Mouse (Mus musculus): ENCODE results near the gene Kcnj14. TPM values are rescaled to one million over a fixed set of nuclear protein-coding genes. Genes with fewer than 3 reads are reported as not detected.

Kcnj14 gene
- polyA plus RNA-seq, 1 experiment from 2014 or later, result 0.78 TPM

DNA sequence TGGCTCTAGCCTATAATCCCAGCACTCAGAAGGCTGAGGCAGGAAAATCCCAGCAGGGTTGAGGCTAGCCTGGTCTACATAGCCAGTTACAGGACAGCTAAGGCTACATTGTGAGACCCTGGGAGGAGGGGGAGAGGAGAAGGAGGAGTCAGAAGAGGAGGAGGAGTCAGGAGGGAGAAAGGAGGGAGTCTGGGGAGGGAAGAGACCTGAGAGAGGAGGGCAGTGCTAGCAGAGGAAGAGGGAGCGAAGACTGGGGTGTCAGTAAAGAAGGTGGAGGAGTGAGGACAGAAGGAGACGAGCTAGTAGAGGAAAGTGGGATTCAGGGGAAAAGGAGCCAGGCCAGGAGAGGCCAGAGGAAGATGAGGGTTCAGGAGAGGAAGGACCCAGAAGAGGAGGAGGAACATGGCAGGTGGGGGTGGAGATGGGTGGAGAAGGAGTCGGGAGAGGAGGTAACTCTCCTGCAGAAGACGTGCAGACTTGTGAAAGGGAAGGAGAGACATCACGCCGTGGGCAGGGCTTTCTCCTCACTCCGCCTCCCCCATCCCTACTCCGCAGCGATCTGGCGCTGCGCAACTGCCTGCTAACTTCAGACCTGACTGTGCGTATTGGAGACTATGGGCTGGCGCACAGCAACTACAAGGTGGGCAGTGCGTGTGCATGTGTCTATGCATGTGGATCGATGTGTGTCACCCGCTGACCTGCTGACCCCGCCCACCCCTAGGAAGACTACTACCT is 32.7 kb downstream of the Kcnj14 start:
- Histone ChIP-seq H3K4me3 (ENCODE audit: low read length) (no peak overlapping the region), H3K36me3 (ENCODE audit: control insufficient read depth, insufficient read depth, low read length) (0 out of 2 replicates have a peak, but pooled peaks cover 4% of the 10 kb centered on the region), H3K4me1 (ENCODE audit: control insufficient read depth, insufficient read depth, low read length) (0 out of 2 replicates have a peak, but pooled peaks cover under 1% of the 10 kb centered on the region), H3K9me3 (ENCODE audit: control insufficient read depth, low read length) (no peaks in the 10 kb centered on the region), H3K4me2 (ENCODE audit: low read depth, low read length) (no peak overlapping the region), H3K27ac (ENCODE audit: low read length) (no peak overlapping the region), H3K27me3 (replicated peaks; ENCODE audit: control insufficient read depth, insufficient read depth, low read length) (no peaks in the 10 kb centered on the region), H3K9ac (ENCODE audit: low read depth, low read length) (no peak overlapping the region)
- WGBS, result 65% methylated on average over 17 of the region's 17 CpGs
- no peak for ATAC-seq

DNA sequence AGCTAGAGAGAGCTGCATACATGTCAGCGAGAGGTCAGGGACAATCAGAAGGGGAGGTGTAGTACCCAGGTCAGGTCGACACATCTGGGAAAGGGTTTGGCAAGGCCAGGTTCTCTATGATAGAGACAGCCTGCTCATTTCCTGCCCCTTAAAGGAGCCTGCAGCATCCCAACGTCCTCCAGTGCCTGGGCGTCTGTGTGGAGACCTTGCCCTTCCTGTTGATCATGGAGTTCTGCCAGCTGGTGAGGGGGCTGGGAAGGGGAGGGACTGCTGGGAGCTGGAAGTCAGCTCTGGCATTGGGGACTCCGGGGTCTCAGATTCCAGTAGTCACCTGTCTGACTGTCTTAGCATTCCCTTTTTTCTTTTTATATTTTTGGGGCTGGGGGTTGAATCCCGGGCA is 33.9 kb downstream of the Kcnj14 start:
- Histone ChIP-seq H3K27ac (ENCODE audit: low read length) (no peak overlapping the region), H3K4me2 (ENCODE audit: low read depth, low read length) (no peak overlapping the region), H3K27me3 (replicated peaks; ENCODE audit: control insufficient read depth, insufficient read depth, low read length) (0 out of 2 replicates have a peak, but pooled peaks cover 3% of the 10 kb centered on the region), H3K4me1 (ENCODE audit: control insufficient read depth, insufficient read depth, low read length) (peaks cover 10% of the 10 kb centered on the region), H3K36me3 (ENCODE audit: control insufficient read depth, insufficient read depth, low read length) (0 out of 2 replicates have a peak, but pooled peaks cover 4% of the 10 kb centered on the region), H3K4me3 (ENCODE audit: low read length) (no peak overlapping the region), H3K9me3 (ENCODE audit: control insufficient read depth, low read length) (no peaks in the 10 kb centered on the region), H3K9ac (ENCODE audit: low read depth, low read length) (no peak overlapping the region)
- no peak for ATAC-seq
- 53% methylated on average over 6 of the region's 6 CpGs for WGBS

DNA sequence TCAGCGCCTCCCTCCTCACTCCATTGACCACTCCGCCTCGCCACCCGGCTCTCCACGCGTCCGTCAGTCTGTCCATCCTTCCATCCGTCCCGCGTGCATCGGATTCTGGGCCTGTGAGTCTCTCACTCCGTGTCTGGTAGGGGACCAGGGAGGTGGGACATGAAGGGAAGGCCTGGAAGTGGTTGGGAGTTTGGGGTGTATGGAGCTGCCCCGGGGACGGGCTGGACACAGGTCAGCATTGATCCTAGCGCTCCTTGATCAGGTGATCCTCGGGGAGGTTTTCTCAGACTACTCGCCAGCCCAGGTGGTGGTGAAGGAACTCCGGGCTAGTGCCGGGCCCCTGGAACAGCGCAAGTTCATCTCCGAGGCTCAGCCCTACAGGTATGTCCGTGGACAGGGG is 36.9 kb downstream of the Kcnj14 start:
- H3K4me3 ChIP-seq (ENCODE audit: low read length), result no peak overlapping the region
- WGBS, result 78% methylated on average over 22 of the region's 22 CpGs
- peaks cover 27% of the 10 kb centered on the region for H3K4me1 ChIP-seq (ENCODE audit: control insufficient read depth, insufficient read depth, low read length)
- ATAC-seq, result no peak
- H3K9ac ChIP-seq (ENCODE audit: low read depth, low read length), result no peak overlapping the region
- no peaks in the 10 kb centered on the region for H3K9me3 ChIP-seq (ENCODE audit: control insufficient read depth, low read length)
- H3K4me2 ChIP-seq (ENCODE audit: low read depth, low read length), result no peak overlapping the region
- H3K27me3 ChIP-seq (replicated peaks; ENCODE audit: control insufficient read depth, insufficient read depth, low read length), result peaks cover 7% of the 10 kb centered on the region; the same call in 1 of the 2 replicates
- H3K27ac ChIP-seq (ENCODE audit: low read length), result no peak overlapping the region
- H3K36me3 ChIP-seq (ENCODE audit: control insufficient read depth, insufficient read depth, low read length), result 0 out of 2 replicates have a peak, but pooled peaks cover 4% of the 10 kb centered on the region

DNA sequence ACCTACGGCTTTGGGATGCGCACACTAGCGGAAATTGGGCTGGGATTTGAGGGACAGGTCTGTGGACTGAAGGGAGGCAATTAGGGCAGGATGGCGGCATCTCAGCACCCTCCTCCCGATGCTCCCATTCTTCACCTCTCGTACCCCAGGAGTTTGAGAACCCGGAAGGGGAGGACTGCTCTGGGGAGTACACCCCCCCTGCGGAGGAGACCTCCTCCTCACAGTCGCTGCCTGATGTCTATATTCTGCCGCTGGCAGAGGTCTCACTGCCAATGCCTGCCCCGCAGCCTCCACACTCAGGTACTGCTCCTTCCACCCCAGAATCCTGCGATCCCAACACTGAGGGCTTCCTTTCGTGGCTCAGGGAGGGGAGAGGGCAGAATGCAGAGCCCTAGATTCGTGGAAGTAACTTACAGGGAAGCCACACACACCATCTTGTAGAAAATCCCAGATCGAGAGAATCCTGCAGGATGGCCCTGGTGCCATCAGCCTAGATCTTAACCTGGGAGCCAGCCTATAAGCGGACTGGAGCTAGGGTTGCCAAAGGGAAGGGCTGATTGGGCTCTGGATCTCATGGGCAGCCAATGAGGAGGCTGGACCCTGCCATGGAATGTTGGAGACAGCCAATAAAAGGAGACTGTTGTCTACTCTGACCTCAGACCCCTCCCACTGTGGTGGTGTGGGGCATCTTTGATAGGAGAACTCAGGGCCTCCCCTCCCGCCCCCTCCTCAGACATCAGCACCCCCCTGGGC is 37.7 kb downstream of the Kcnj14 start:
- Histone ChIP-seq H3K9me3 (ENCODE audit: control insufficient read depth, low read length) (no peaks in the 10 kb centered on the region), H3K36me3 (ENCODE audit: control insufficient read depth, insufficient read depth, low read length) (0 out of 2 replicates have a peak, but pooled peaks cover 4% of the 10 kb centered on the region), H3K4me1 (ENCODE audit: control insufficient read depth, insufficient read depth, low read length) (peaks cover 27% of the 10 kb centered on the region), H3K27me3 (replicated peaks; ENCODE audit: control insufficient read depth, insufficient read depth, low read length) (peaks cover 7% of the 10 kb centered on the region; the same call in 1 of the 2 replicates), H3K9ac (ENCODE audit: low read depth, low read length) (peak overlapping the region; percentile 45), H3K4me3 (ENCODE audit: low read length) (peak overlapping the region; percentile 58), H3K27ac (ENCODE audit: low read length) (no peak overlapping the region), H3K4me2 (ENCODE audit: low read depth, low read length) (peak overlapping the region; percentile 86)
- ATAC-seq, result peak; percentile 24; the same call in 1 of the 2 replicates
- WGBS, result 14% methylated on average over 17 of the region's 17 CpGs

DNA sequence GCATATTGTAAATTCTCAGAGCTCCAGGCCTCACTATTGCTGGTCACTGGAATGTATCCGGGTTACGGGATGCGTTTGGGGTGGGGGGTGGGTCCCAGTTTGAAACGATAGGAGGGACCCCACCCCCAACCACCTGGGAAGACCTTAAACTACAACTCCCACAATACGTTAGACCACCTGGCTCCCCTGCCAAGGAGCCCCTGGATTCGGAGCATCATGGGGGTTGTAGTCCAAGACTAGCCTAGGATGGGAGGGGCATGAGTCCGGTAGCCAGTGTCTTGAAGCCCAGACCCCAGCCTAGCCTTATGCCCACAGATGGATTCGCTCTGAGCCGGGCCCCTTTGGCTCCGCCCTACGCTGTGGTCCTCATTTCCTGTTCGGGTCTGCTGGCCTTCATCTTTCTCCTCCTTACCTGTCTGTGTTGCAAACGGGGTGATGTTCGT is 38.4 kb downstream of the Kcnj14 start:
- WGBS, result 1% methylated on average over 14 of the region's 14 CpGs

DNA sequence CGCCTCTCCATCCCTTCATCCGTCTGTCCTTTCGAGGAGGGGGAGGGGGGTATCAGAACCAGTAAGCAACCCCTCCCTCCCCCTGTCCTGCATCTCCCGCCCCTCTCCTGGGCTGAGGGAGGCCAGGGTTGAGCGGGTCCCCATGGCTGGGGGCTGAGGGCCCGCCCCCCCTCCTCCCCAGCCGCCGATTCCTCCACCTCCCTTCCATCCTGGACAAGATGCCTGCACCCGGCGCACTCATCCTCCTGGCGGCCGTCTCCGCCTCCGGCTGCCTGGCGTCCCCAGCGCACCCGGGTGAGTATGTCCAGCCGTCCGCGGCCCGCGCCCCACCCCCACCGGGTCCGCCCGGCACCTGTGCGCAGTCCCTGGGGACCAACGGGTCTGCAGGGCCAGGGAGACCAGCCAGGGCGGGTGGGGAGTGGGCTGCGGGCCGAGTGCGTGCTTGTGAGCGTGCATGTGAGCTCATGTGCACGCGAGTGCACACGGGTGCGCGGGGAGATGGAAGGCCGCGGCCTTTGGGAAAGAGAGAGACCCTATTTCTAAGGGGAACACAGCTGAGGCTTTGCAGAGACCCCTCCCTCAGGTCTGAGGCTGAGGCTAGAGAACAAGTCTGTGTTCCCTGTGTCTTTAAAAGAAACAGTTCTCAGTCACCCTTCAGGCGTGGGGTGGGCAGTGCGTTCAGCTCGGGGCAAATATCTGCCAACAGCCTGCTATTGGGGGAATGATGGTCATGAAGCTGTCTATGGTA is 39.0 kb downstream of the Kcnj14 start:
- Histone ChIP-seq H3K27ac (ENCODE audit: low read length) (0 out of 2 replicates have a peak overlapping the region, but pooled peaks have one; percentile 1), H3K4me2 (ENCODE audit: low read depth, low read length) (peak overlapping the region; percentile 86), H3K9me3 (ENCODE audit: control insufficient read depth, low read length) (no peaks in the 10 kb centered on the region), H3K4me1 (ENCODE audit: control insufficient read depth, insufficient read depth, low read length) (peaks cover 27% of the 10 kb centered on the region), H3K36me3 (ENCODE audit: control insufficient read depth, insufficient read depth, low read length) (0 out of 2 replicates have a peak, but pooled peaks cover 4% of the 10 kb centered on the region), H3K9ac (ENCODE audit: low read depth, low read length) (peak overlapping the region; percentile 67), H3K27me3 (replicated peaks; ENCODE audit: control insufficient read depth, insufficient read depth, low read length) (peaks cover 7% of the 10 kb centered on the region; the same call in 1 of the 2 replicates), H3K4me3 (ENCODE audit: low read length) (peak overlapping the region; percentile 58)
- under 1% methylated on average over 39 of the region's 42 CpGs for WGBS
- peak; percentile 12; the same call in 1 of the 2 replicates for ATAC-seq

More for the DNA sequence above, 38.4 kb downstream of the Kcnj14 start:
- peak overlapping the region; percentile 58 for H3K4me3 ChIP-seq (ENCODE audit: low read length)
- peak; percentile 29; the same call in 1 of the 2 replicates for ATAC-seq
- H3K4me2 ChIP-seq (ENCODE audit: low read depth, low read length), result peak overlapping the region; percentile 86
- no peak overlapping the region for H3K27ac ChIP-seq (ENCODE audit: low read length)
- H3K9ac ChIP-seq (ENCODE audit: low read depth, low read length), result peak overlapping the region; percentile 67
- H3K36me3 ChIP-seq (ENCODE audit: control insufficient read depth, insufficient read depth, low read length), result 0 out of 2 replicates have a peak, but pooled peaks cover 4% of the 10 kb centered on the region
- H3K4me1 ChIP-seq (ENCODE audit: control insufficient read depth, insufficient read depth, low read length), result peaks cover 27% of the 10 kb centered on the region
- H3K9me3 ChIP-seq (ENCODE audit: control insufficient read depth, low read length), result no peaks in the 10 kb centered on the region
- peaks cover 7% of the 10 kb centered on the region; the same call in 1 of the 2 replicates for H3K27me3 ChIP-seq (replicated peaks; ENCODE audit: control insufficient read depth, insufficient read depth, low read length)

DNA sequence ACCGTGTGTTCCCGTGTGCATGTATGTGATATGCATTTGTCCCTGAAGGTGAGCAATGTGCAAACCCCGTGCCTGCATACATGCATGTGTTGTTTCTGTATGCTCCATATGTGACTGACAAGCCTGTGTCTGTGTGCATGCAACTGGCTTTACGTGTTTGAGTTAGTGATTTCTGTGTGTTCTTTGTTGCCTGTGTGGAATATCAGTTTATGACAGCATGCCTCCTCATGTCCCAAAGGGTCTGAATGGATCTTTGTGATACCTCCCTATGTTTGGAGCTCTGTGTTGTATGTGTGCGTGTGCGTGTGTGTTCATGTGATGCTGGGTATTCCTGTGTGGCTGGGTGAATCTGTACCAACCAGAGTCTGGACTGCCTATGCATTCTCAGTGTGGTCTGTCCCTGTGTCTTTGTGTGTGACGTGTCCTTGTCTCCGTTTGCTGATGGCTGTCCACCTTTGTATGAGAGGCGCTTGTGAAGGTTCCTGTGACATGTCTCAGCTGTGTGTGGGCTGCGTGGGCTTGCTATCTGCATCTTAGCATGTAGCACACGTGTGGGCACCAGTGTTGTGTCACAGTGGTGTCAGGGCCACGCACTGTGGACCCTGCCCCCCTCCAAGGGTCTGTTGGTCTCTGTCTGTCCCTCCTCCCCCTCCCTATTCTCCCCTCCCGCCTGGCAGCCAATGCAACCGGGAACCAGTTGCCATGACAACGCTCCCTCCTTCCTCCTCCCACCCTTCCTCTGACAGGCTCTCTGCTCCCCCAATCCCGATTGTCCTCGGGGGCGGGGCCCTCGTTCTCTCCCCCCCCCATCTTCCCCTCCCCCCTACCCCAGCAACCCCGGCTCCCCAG is 39.8 kb downstream of the Kcnj14 start, which contains the start of gene Sult2b1:
Gene Sult2b1 (minus strand): TSS at position 146 of the 849 bp plus-strand sequence.
- Histone ChIP-seq H3K4me2 (ENCODE audit: low read depth, low read length) (peak within 1 kb of the TSS; percentile 89), H3K9ac (ENCODE audit: low read depth, low read length) (peak within 1 kb of the TSS; percentile 75), H3K27ac (ENCODE audit: low read length) (no peak within 1 kb of the TSS), H3K27me3 (replicated peaks; ENCODE audit: control insufficient read depth, insufficient read depth, low read length) (peaks cover 7% of the 10 kb centered on the region; the same call in 1 of the 2 replicates), H3K4me1 (ENCODE audit: control insufficient read depth, insufficient read depth, low read length) (peaks cover 27% of the 10 kb centered on the region), H3K36me3 (ENCODE audit: control insufficient read depth, insufficient read depth, low read length) (no peaks in the 10 kb centered on the region), H3K4me3 (ENCODE audit: low read length) (peak within 1 kb of the TSS; percentile 73), H3K9me3 (ENCODE audit: control insufficient read depth, low read length) (no peaks in the 10 kb centered on the region)
- 22% methylated on average over 20 of the region's 20 CpGs for WGBS
- ATAC-seq, result peak; percentile 19; the same call in 1 of the 2 replicates

DNA sequence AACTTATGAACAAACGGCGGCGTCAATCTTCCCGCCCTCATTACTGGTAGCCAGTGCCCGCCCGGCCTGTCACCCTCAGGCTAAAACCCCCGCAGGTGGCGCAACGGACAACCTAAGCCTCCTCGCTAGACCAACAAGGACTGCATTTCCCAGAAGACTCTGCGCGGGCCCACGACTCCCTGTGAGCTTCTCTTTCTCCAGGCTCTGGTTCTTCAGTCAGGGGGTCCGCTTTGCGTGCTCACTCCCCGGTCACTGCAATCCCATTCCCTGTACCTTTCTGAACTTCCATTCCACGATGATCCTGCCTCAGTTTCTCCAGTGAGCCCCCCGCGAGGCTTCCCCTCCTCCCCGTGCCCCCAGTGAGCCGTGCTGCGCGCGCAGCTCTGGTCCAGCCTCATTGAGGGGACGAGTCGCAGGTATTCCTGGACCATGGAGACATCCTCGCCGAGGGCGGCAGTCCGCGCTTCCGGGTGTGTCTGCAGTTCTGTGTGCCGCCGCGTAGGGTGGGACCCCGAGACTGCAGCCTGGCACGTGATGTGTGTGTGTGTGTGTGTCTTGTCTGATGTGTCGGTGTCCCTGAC is 41.0 kb downstream of the Kcnj14 start, which contains the start of gene Lmtk3:
Gene Lmtk3 (plus strand): TSS at position 228 of the 581 bp plus-strand sequence.
- H3K27me3 ChIP-seq (replicated peaks; ENCODE audit: control insufficient read depth, insufficient read depth, low read length), result peaks cover 7% of the 10 kb centered on the region; the same call in 1 of the 2 replicates
- WGBS, result under 1% methylated on average over 38 of the region's 38 CpGs
- no peak within 1 kb of the TSS for H3K27ac ChIP-seq (ENCODE audit: low read length)
- H3K9ac ChIP-seq (ENCODE audit: low read depth, low read length), result peak within 1 kb of the TSS; percentile 75
- peak; percentile 61 for ATAC-seq
- H3K9me3 ChIP-seq (ENCODE audit: control insufficient read depth, low read length), result no peaks in the 10 kb centered on the region
- peak within 1 kb of the TSS; percentile 73 for H3K4me3 ChIP-seq (ENCODE audit: low read length)
- peak within 1 kb of the TSS; percentile 89 for H3K4me2 ChIP-seq (ENCODE audit: low read depth, low read length)
- H3K36me3 ChIP-seq (ENCODE audit: control insufficient read depth, insufficient read depth, low read length), result no peaks in the 10 kb centered on the region
- H3K4me1 ChIP-seq (ENCODE audit: control insufficient read depth, insufficient read depth, low read length), result peaks cover 32% of the 10 kb centered on the region
